Mouse (Mus musculus): ENCODE data around the gene Sypl. TPM values are rescaled to one million over a fixed set of nuclear protein-coding genes. Genes with fewer than 3 reads are reported as not detected.
"Not testable (repeated sequence)": the region's sequence is repeated elsewhere in the genome, so short reads cannot be mapped to it uniquely, and the experiment has no call there.

The Sypl gene
- polyA plus RNA-seq, 1 experiment from 2014 or later: 79.3 TPM

GRCm38 (mm10) chr12:32995081-32995834 is 41.6 kb downstream of the Sypl start:
- H3K9ac ChIP-seq (replicated peaks; ENCODE audit: low read length): no peak overlapping the region
- DNase-seq (ENCODE audit: low spot score) (no peak), ATAC-seq (replicated peaks; ENCODE audit: insufficient number of reproducible peaks, low FRiP score, low TSS enrichment, low read depth) (no peak)
- no peaks in the 10 kb centered on the region for H3K9me3 ChIP-seq (replicated peaks; ENCODE audit: control insufficient read depth, low read length)
- no peaks in the 10 kb centered on the region for H3K36me3 ChIP-seq (replicated peaks; ENCODE audit: control insufficient read depth, insufficient read depth, low read depth, low read length)
- H3K4me2 ChIP-seq (ENCODE audit: low read depth, low read length): no peak overlapping the region
- no peaks in the 10 kb centered on the region for H3K27me3 ChIP-seq (ENCODE audit: control insufficient read depth, insufficient read depth, low read length)
- H3K4me1 ChIP-seq (ENCODE audit: control insufficient read depth, insufficient read depth, low read length): no peaks in the 10 kb centered on the region
- no peak overlapping the region for H3K4me3 ChIP-seq (ENCODE audit: low read depth, low read length)
- no peak overlapping the region for H3K27ac ChIP-seq (replicated peaks; ENCODE audit: low read depth, low read length)
- WGBS: 84% methylated on average over 4 of the region's 4 CpGs

GRCm38 (mm10) chr12:32998766-32999165 is 45.1 kb downstream of the Sypl start:
- Histone ChIP-seq H3K4me3 (ENCODE audit: low read depth, low read length) (no peak overlapping the region), H3K36me3 (replicated peaks; ENCODE audit: control insufficient read depth, insufficient read depth, low read depth, low read length) (no peaks in the 10 kb centered on the region), H3K9ac (replicated peaks; ENCODE audit: low read length) (no peak overlapping the region), H3K9me3 (replicated peaks; ENCODE audit: control insufficient read depth, low read length) (no peaks in the 10 kb centered on the region), H3K27me3 (ENCODE audit: control insufficient read depth, insufficient read depth, low read length) (no peaks in the 10 kb centered on the region), H3K27ac (replicated peaks; ENCODE audit: low read depth, low read length) (no peak overlapping the region), H3K4me2 (ENCODE audit: low read depth, low read length) (no peak overlapping the region), H3K4me1 (ENCODE audit: control insufficient read depth, insufficient read depth, low read length) (no peaks in the 10 kb centered on the region)
- ATAC-seq (replicated peaks; ENCODE audit: insufficient number of reproducible peaks, low FRiP score, low TSS enrichment, low read depth) (no peak), DNase-seq (ENCODE audit: low spot score) (no peak)
- WGBS: 61% methylated on average over 5 of the region's 5 CpGs

- not testable (repeated sequence) for H3K4me3 ChIP-seq (ENCODE audit: low read depth, low read length); H3K27ac ChIP-seq (replicated peaks; ENCODE audit: low read depth, low read length); H3K36me3 ChIP-seq (replicated peaks; ENCODE audit: control insufficient read depth, insufficient read depth, low read depth, low read length); H3K27me3 ChIP-seq (ENCODE audit: control insufficient read depth, insufficient read depth, low read length); H3K9me3 ChIP-seq (replicated peaks; ENCODE audit: control insufficient read depth, low read length); DNase-seq (ENCODE audit: low spot score); ATAC-seq (replicated peaks; ENCODE audit: insufficient number of reproducible peaks, low FRiP score, low TSS enrichment, low read depth); H3K4me2 ChIP-seq (ENCODE audit: low read depth, low read length); H3K4me1 ChIP-seq (ENCODE audit: control insufficient read depth, insufficient read depth, low read length); H3K9ac ChIP-seq (replicated peaks; ENCODE audit: low read length)
- 20% methylated on average over 3 of the region's 3 CpGs for WGBS
Observed at GRCm38 (mm10) chr12:32999778-33000177, 46.1 kb downstream of the Sypl start.

- no peaks in the 10 kb centered on the region for H3K9me3 ChIP-seq (replicated peaks; ENCODE audit: control insufficient read depth, low read length)
- H3K27me3 ChIP-seq (ENCODE audit: control insufficient read depth, insufficient read depth, low read length): no peaks in the 10 kb centered on the region
- H3K4me3 ChIP-seq (ENCODE audit: low read depth, low read length): no peak overlapping the region
- H3K4me2 ChIP-seq (ENCODE audit: low read depth, low read length): no peak overlapping the region
- no peak overlapping the region for H3K9ac ChIP-seq (replicated peaks; ENCODE audit: low read length)
- ATAC-seq (replicated peaks; ENCODE audit: insufficient number of reproducible peaks, low FRiP score, low TSS enrichment, low read depth) (no peak), DNase-seq (ENCODE audit: low spot score) (no peak)
- H3K27ac ChIP-seq (replicated peaks; ENCODE audit: low read depth, low read length): no peak overlapping the region
- H3K4me1 ChIP-seq (ENCODE audit: control insufficient read depth, insufficient read depth, low read length): no peaks in the 10 kb centered on the region
- 72% methylated on average over 4 of the region's 4 CpGs for WGBS
- H3K36me3 ChIP-seq (replicated peaks; ENCODE audit: control insufficient read depth, insufficient read depth, low read depth, low read length): no peaks in the 10 kb centered on the region
Observed at GRCm38 (mm10) chr12:33000402-33000801, 46.7 kb downstream of the Sypl start.

- no peaks in the 10 kb centered on the region for H3K9me3 ChIP-seq (replicated peaks; ENCODE audit: control insufficient read depth, low read length)
- no peaks in the 10 kb centered on the region for H3K36me3 ChIP-seq (replicated peaks; ENCODE audit: control insufficient read depth, insufficient read depth, low read depth, low read length)
- 78% methylated on average over 8 of the region's 8 CpGs for WGBS
- H3K4me1 ChIP-seq (ENCODE audit: control insufficient read depth, insufficient read depth, low read length): no peaks in the 10 kb centered on the region
- no peak for DNase-seq (ENCODE audit: low spot score)
- H3K4me2 ChIP-seq (ENCODE audit: low read depth, low read length): no peak overlapping the region
- ATAC-seq (replicated peaks; ENCODE audit: insufficient number of reproducible peaks, low FRiP score, low TSS enrichment, low read depth): no peak
- no peak overlapping the region for H3K9ac ChIP-seq (replicated peaks; ENCODE audit: low read length)
- no peak overlapping the region for H3K4me3 ChIP-seq (ENCODE audit: low read depth, low read length)
- H3K27ac ChIP-seq (replicated peaks; ENCODE audit: low read depth, low read length): no peak overlapping the region
- H3K27me3 ChIP-seq (ENCODE audit: control insufficient read depth, insufficient read depth, low read length): no peaks in the 10 kb centered on the region
Observed at GRCm38 (mm10) chr12:33003339-33003965, 49.8 kb downstream of the Sypl start.

GRCm38 (mm10) chr12:33005858-33006257 is 52.2 kb downstream of the Sypl start:
- ATAC-seq (replicated peaks; ENCODE audit: insufficient number of reproducible peaks, low FRiP score, low TSS enrichment, low read depth): no peak
- 80% methylated on average over 5 of the region's 5 CpGs for WGBS
- no peak for DNase-seq (ENCODE audit: low spot score)

GRCm38 (mm10) chr12:33007176-33007575 is 53.5 kb downstream of the Sypl start:
- Histone ChIP-seq H3K9me3 (replicated peaks; ENCODE audit: control insufficient read depth, low read length) (no peaks in the 10 kb centered on the region), H3K4me2 (ENCODE audit: low read depth, low read length) (no peak overlapping the region), H3K27ac (replicated peaks; ENCODE audit: low read depth, low read length) (no peak overlapping the region), H3K4me1 (ENCODE audit: control insufficient read depth, insufficient read depth, low read length) (no peaks in the 10 kb centered on the region), H3K4me3 (ENCODE audit: low read depth, low read length) (no peak overlapping the region), H3K36me3 (replicated peaks; ENCODE audit: control insufficient read depth, insufficient read depth, low read depth, low read length) (no peaks in the 10 kb centered on the region), H3K9ac (replicated peaks; ENCODE audit: low read length) (no peak overlapping the region), H3K27me3 (ENCODE audit: control insufficient read depth, insufficient read depth, low read length) (no peaks in the 10 kb centered on the region)
- DNase-seq (ENCODE audit: low spot score): no peak
- 90% methylated on average over 2 of the region's 2 CpGs for WGBS
- ATAC-seq (replicated peaks; ENCODE audit: insufficient number of reproducible peaks, low FRiP score, low TSS enrichment, low read depth): no peak

More at GRCm38 (mm10) chr12:33005858-33006257, 52.2 kb downstream of the Sypl start:
- H3K4me3 ChIP-seq (ENCODE audit: low read depth, low read length): no peak overlapping the region
- H3K4me1 ChIP-seq (ENCODE audit: control insufficient read depth, insufficient read depth, low read length): no peaks in the 10 kb centered on the region
- no peaks in the 10 kb centered on the region for H3K27me3 ChIP-seq (ENCODE audit: control insufficient read depth, insufficient read depth, low read length)
- H3K9ac ChIP-seq (replicated peaks; ENCODE audit: low read length): no peak overlapping the region
- H3K36me3 ChIP-seq (replicated peaks; ENCODE audit: control insufficient read depth, insufficient read depth, low read depth, low read length): no peaks in the 10 kb centered on the region
- no peak overlapping the region for H3K27ac ChIP-seq (replicated peaks; ENCODE audit: low read depth, low read length)
- no peaks in the 10 kb centered on the region for H3K9me3 ChIP-seq (replicated peaks; ENCODE audit: control insufficient read depth, low read length)
- H3K4me2 ChIP-seq (ENCODE audit: low read depth, low read length): no peak overlapping the region
